Mouse (Mus musculus) ES-E14 (cell line): Measurements from ENCODE around the gene Spdye4c.

Source experiments
- CHD2 ChIP-seq: IDR thresholded peaks from 2 replicates; pipeline ENCODE4 v1.6.1; 2014; ENCODE audit warnings: mild to moderate bottlenecking, low read depth, low read length, inconsistent platforms
- HCFC1 ChIP-seq: IDR thresholded peaks from 2 replicates; pipeline ENCODE4 v1.6.1; 2012; ENCODE audit warnings: low read length, inconsistent platforms, borderline replicate concordance; ENCODE audit not compliant: insufficient read depth
- MAFK ChIP-seq: IDR thresholded peaks from 2 replicates; pipeline ENCODE4 v1.6.1; 2014; ENCODE audit warnings: mild to moderate bottlenecking, low read depth, low read length, inconsistent platforms; ENCODE audit not compliant: insufficient read depth
- ZC3H11A ChIP-seq: IDR thresholded peaks from 2 replicates; pipeline ENCODE4 v1.6.1; 2012; ENCODE audit warnings: low read depth, mild to moderate bottlenecking, inconsistent platforms, low read length, borderline replicate concordance
- ZNF384 ChIP-seq: IDR thresholded peaks from 2 replicates; pipeline ENCODE4 v1.6.1; 2012; ENCODE audit warnings: low read depth, low read length, inconsistent platforms

DNA sequence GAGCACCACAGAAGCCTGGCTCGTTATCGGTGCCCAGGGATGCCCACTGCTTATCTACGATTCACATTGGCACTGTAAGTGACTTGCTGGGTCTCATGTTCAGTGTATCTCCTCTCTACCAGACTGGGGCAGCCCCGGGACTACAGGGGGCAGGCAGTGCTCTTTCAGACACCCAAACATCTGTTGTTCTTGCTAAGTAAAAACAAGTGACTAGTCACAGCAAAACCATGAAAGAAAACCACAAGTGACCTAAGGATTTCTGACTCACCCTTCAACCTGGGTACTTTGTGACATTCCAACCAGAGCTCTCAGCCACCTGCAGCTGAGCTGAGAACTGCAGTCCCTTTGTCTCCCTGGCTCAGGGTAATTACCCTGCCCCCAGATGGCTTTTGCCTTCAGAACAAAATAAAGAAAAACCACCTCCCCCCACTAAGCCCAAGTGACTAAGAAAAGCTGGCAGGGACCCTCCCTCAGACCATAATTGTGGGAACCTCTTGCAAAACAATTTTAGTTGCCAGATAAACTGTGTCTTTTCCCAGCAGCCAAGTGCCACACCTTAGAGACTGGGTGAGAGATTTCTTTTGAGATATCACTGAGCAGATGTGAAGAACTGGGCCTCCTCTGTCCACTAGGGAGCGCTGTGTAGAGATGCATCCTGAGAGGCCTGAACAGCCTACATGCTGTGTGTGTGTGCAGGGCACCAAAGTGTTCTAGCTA, 46.4 kb upstream of the Spdye4c start:
- TF ChIP-seq HCFC1 (no peak), CHD2 (no peak), ZNF384 (no peak), MAFK (no peak), ZC3H11A (no peak)
